Mouse (Mus musculus) lung, embryonic 14.5 days (tissue): Measurements from ENCODE around the gene Prss34. TPM values are rescaled to one million over a fixed set of nuclear protein-coding genes. Genes with fewer than 3 reads are reported as not detected.

Experiments used
- ATAC-seq: fragments of 200-750 bp; cut with Nextera tagmentation; 2 replicates; pipeline ENCODE4 v1.8.0; 2017; ENCODE audit warnings: mild to moderate bottlenecking, moderate TSS enrichment, moderate library complexity; ENCODE audit not compliant: insufficient read depth
- DNase-seq: peaks from one replicate; pipeline ENCODE4 v3.0.0-alpha.2; 2015
- H3K27ac ChIP-seq: fragments of 300-500 bp; sonication (generic); 2 replicates; pipeline ENCODE4 v1.5.1; 2014; ENCODE audit warnings: low read depth, mild to moderate bottlenecking, moderate library complexity
- H3K27me3 ChIP-seq: fragments of 300-500 bp; sonication (generic); 2 replicates; pipeline ENCODE4 v1.6.1; 2014; ENCODE audit warnings: low read length, control low read depth; ENCODE audit not compliant: insufficient read depth
- H3K36me3 ChIP-seq: fragments of 300-500 bp; sonication (generic); 2 replicates; pipeline ENCODE4 v1.6.1; 2014; ENCODE audit warnings: control low read depth; ENCODE audit not compliant: insufficient read depth
- H3K4me1 ChIP-seq: fragments of 300-500 bp; sonication (generic); 2 replicates; pipeline ENCODE4 v1.6.1; 2014; ENCODE audit warnings: antibody characterized with exemption, control low read depth; ENCODE audit not compliant: insufficient read depth
- H3K4me2 ChIP-seq: fragments of 300-500 bp; sonication (generic); 2 replicates; pipeline ENCODE4 v1.6.1; 2014; ENCODE audit warnings: mild to moderate bottlenecking
- H3K4me3 ChIP-seq: fragments of 300-500 bp; sonication (generic); 2 replicates; pipeline ENCODE4 v1.5.1; 2014; ENCODE audit warnings: low read depth, low read length
- H3K9ac ChIP-seq: fragments of 300-500 bp; sonication (generic); 2 replicates; pipeline ENCODE4 v1.6.1; 2014
- H3K9me3 ChIP-seq: fragments of 300-500 bp; sonication (generic); 2 replicates; pipeline ENCODE4 v1.6.1; 2016; ENCODE audit warnings: low read depth, low read length, control low read depth
- CTCF ChIP-seq: IDR thresholded peaks from 2 replicates; pipeline ENCODE4 v1.5.1; 2016; ENCODE audit warnings: antibody characterized with exemption, low read depth
- WGBS: fragments of 180-500 bp; shearing (Covaris S2); extraction: QIAGEN DNeasy Blood & Tissue Kit; methylation state at CpG from one replicate; pipeline ENCODE4 v1.1.7; 2014; 5-methylcytosine and 5-hydroxymethylcytosine counted together
- polyA plus RNA-seq: library from polyadenylated mRNA; unstranded; fragments of >200 nt; fragmentation: Nextera tagmentation; extraction: Ambion mirVana; gene quantifications from 2 replicates; pipeline ENCODE4 v1.2.1, GENCODE M21; 2014

The Prss34 gene
- polyA plus RNA-seq, 1 experiment from 2014 or later = 0.45 TPM

- no peaks in the 10 kb centered on the region for H3K27me3 ChIP-seq
- H3K9me3 ChIP-seq = no peaks in the 10 kb centered on the region
- peaks cover 3% of the 10 kb centered on the region; the same call in 1 of the 2 replicates for H3K36me3 ChIP-seq
- no peak for ATAC-seq
- H3K27ac ChIP-seq = no peak overlapping the region
- H3K4me1 ChIP-seq = no peaks in the 10 kb centered on the region; the same call in 1 of the 2 replicates
- 94% methylated on average over 3 of the region's 3 CpGs for WGBS
- H3K9ac ChIP-seq = no peak overlapping the region
- DNase-seq = no peak
- no peak for TF ChIP-seq CTCF
- no peak overlapping the region for H3K4me2 ChIP-seq
- no peak overlapping the region for H3K4me3 ChIP-seq
Observed at GRCm38 (mm10) chr17:25275833-25276232, 22.4 kb upstream of the Prss34 start.

GRCm38 (mm10) chr17:25282133-25282532 is 16.1 kb upstream of the Prss34 start:
- Histone ChIP-seq H3K4me3 (no peak overlapping the region), H3K36me3 (no peaks in the 10 kb centered on the region), H3K27me3 (no peaks in the 10 kb centered on the region), H3K9me3 (no peaks in the 10 kb centered on the region), H3K27ac (no peak overlapping the region), H3K9ac (no peak overlapping the region), H3K4me1 (no peaks in the 10 kb centered on the region), H3K4me2 (no peak overlapping the region)
- ATAC-seq = no peak
- no peak for TF ChIP-seq CTCF
- DNase-seq = peak; percentile 51
- WGBS = 33% methylated on average over 11 of the region's 11 CpGs

- 0 out of 2 replicates have a peak, but pooled peaks have one; percentile 31 for ATAC-seq
- Histone ChIP-seq H3K4me2 (no peak overlapping the region), H3K36me3 (no peaks in the 10 kb centered on the region), H3K9me3 (no peaks in the 10 kb centered on the region), H3K4me1 (no peaks in the 10 kb centered on the region), H3K9ac (no peak overlapping the region), H3K27me3 (no peaks in the 10 kb centered on the region), H3K27ac (no peak overlapping the region), H3K4me3 (no peak overlapping the region)
- 16% methylated on average over 3 of the region's 3 CpGs for WGBS
- DNase-seq = peak; percentile 86
- TF ChIP-seq CTCF = peak; percentile 96
Observed at GRCm38 (mm10) chr17:25285033-25285432, 13.2 kb upstream of the Prss34 start.

- Histone ChIP-seq H3K36me3 (no peaks in the 10 kb centered on the region), H3K4me3 (no peak overlapping the region), H3K27me3 (no peaks in the 10 kb centered on the region), H3K27ac (no peak overlapping the region), H3K4me1 (no peaks in the 10 kb centered on the region), H3K9ac (no peak overlapping the region), H3K9me3 (no peaks in the 10 kb centered on the region), H3K4me2 (no peak overlapping the region)
- TF ChIP-seq CTCF = peak; percentile 80
- 30% methylated on average over 4 of the region's 4 CpGs for WGBS
- ATAC-seq (no peak), DNase-seq (peak; percentile 72)
Observed at GRCm38 (mm10) chr17:25288842-25289241, 9.4 kb upstream of the Prss34 start.

GRCm38 (mm10) chr17:25290411-25290810 is 7.8 kb upstream of the Prss34 start:
- no peaks in the 10 kb centered on the region for H3K4me1 ChIP-seq

GRCm38 (mm10) chr17:25293495-25293894 is 4.7 kb upstream of the Prss34 start:
- no peak for DNase-seq
- Histone ChIP-seq H3K36me3 (no peaks in the 10 kb centered on the region), H3K9me3 (no peaks in the 10 kb centered on the region), H3K27ac (no peak overlapping the region), H3K9ac (no peak overlapping the region), H3K27me3 (0 out of 2 replicates have a peak, but pooled peaks cover 2% of the 10 kb centered on the region), H3K4me1 (no peaks in the 10 kb centered on the region), H3K4me3 (no peak overlapping the region), H3K4me2 (no peak overlapping the region)
- ATAC-seq = no peak
- TF ChIP-seq CTCF = no peak
- 36% methylated on average over 5 of the region's 5 CpGs for WGBS

More at GRCm38 (mm10) chr17:25290411-25290810, 7.8 kb upstream of the Prss34 start:
- H3K27me3 ChIP-seq = no peaks in the 10 kb centered on the region
- H3K27ac ChIP-seq = no peak overlapping the region
- no peak overlapping the region for H3K4me3 ChIP-seq
- DNase-seq (no peak), ATAC-seq (no peak)
- H3K4me2 ChIP-seq = no peak overlapping the region
- H3K9me3 ChIP-seq = no peaks in the 10 kb centered on the region
- no peak overlapping the region for H3K9ac ChIP-seq
- no peaks in the 10 kb centered on the region for H3K36me3 ChIP-seq
- 19% methylated on average over 4 of the region's 4 CpGs for WGBS
- peak; percentile 11; the same call in 1 of the 2 replicates for TF ChIP-seq CTCF

GRCm38 (mm10) chr17:25294111-25294510 is 4.1 kb upstream of the Prss34 start:
- 0 out of 2 replicates have a peak, but pooled peaks cover 2% of the 10 kb centered on the region for H3K27me3 ChIP-seq
- TF ChIP-seq CTCF = no peak
- H3K27ac ChIP-seq = no peak overlapping the region
- no peak overlapping the region for H3K4me2 ChIP-seq
- no peak overlapping the region for H3K4me3 ChIP-seq
- H3K9me3 ChIP-seq = no peaks in the 10 kb centered on the region
- H3K36me3 ChIP-seq = no peaks in the 10 kb centered on the region
- no peak overlapping the region for H3K9ac ChIP-seq
- H3K4me1 ChIP-seq = no peaks in the 10 kb centered on the region
- 46% methylated on average over 1 of the region's 1 CpGs for WGBS
- no peak for ATAC-seq
- DNase-seq = no peak
